ENCODE assay signal across 8 mouse cellular contexts in the genomic region with DNA sequence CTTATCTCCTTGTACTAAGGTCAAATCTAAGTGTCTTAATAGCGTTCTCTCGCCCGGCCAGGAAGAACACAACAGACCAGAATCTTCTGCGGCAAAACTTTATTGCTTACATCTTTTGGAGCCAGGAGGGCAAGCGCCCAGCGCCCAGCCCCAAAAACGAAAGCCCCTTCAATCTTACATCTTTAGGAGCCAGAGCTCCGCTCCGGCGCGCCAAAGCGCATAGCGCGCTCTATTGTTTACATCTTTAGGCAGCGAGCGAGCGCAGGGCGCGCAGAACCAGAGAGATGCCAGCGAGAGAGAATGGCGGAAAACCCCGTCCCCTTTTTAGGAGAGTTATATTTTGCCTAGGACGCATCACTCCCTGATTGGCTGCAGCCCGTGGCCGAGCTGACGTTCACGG.
DNase-seq lines count a peak whose midpoint lies in the region; TF ChIP-seq lines count a peak whose summit lies in the region.
"Not testable (repeated sequence)": the region's sequence is repeated elsewhere in the genome, so short reads cannot be mapped to it uniquely, and the experiment has no call there.

No protein-coding gene starts in this region.

- H3K4me3 ChIP-seq in layer of hippocampus, adult 2 months = not testable (repeated sequence)

- intact Hi-C loops in gastrocnemius, postnatal 14 days (cut with DNase I; ENCODE audit: low total_unique reads); heart, postnatal 14 days (cut with DNase I): not testable (repeated sequence)

- not testable (repeated sequence) for TF ChIP-seq CTCF in layer of hippocampus, adult 2 months (conservative IDR thresholded peaks at IDR 0.05)

- H3K27ac ChIP-seq in layer of hippocampus, adult 2 months = not testable (repeated sequence)

- peak; percentile 0 for DNase-seq in ZHBTc4 (ENCODE audit: low read depth, low spot score)
- peak; percentile 0 to 1 for DNase-seq in cerebellum, postnatal 10 days
- DNase-seq in gastrocnemius, postnatal 14 days = peak; percentile 3
- peak; percentile 0 to 1 for DNase-seq in heart, postnatal 14 days
- DNase-seq in layer of hippocampus, adult 2 months (ENCODE audit: low spot score in 2 of 2) = peak; percentile 0 to 5
- peak; percentile 3 for DNase-seq in right cerebral cortex, postnatal 25 days
- DNase-seq in thymus, postnatal 10 days (ENCODE audit: low spot score in 2 of 2) = peak; percentile 2 to 3
- DNase-seq in urinary bladder, postnatal 4 days (ENCODE audit: low spot score in 2 of 2) = peak; percentile 16 to 63
